Mouse (Mus musculus) kidney, embryonic 15.5 days (tissue): ENCODE measurements at regions not wholly inside any gene's neighbourhood (a gene's known extent, or its start where the extent isn't known, plus 50 kb on each side); places are given as distances from the start of the nearest gene placed in this dataset.

Experiments used
- ATAC-seq: fragments of 200-750 bp; cut with Nextera tagmentation; replicated peaks from 2 replicates; pipeline ENCODE4 v1.8.0; 2017; ENCODE audit warnings: moderate TSS enrichment; ENCODE audit not compliant: low FRiP score
- H3K27ac ChIP-seq: fragments of 300-500 bp; sonication (generic); 2 replicates; pipeline ENCODE4 v1.5.1; 2015; ENCODE audit warnings: mild to moderate bottlenecking, inconsistent platforms
- H3K27me3 ChIP-seq: fragments of 300-500 bp; sonication (generic); 2 replicates; pipeline ENCODE4 v1.6.1; 2015; ENCODE audit warnings: inconsistent platforms
- H3K36me3 ChIP-seq: fragments of 300-500 bp; sonication (generic); 2 replicates; pipeline ENCODE4 v1.6.1; 2015; ENCODE audit warnings: inconsistent platforms
- H3K4me1 ChIP-seq: fragments of 300-500 bp; sonication (generic); 2 replicates; pipeline ENCODE4 v1.6.1; 2015; ENCODE audit warnings: inconsistent platforms
- H3K4me2 ChIP-seq: fragments of 300-500 bp; sonication (generic); 2 replicates; pipeline ENCODE4 v1.6.1; 2015; ENCODE audit warnings: moderate library complexity, mild to moderate bottlenecking, inconsistent platforms
- H3K4me3 ChIP-seq: fragments of 300-500 bp; sonication (generic); replicated peaks from 2 replicates; pipeline ENCODE4 v1.5.1; 2015; ENCODE audit warnings: mild to moderate bottlenecking, inconsistent platforms
- H3K9ac ChIP-seq: fragments of 300-500 bp; sonication (generic); 2 replicates; pipeline ENCODE4 v1.6.1; 2015; ENCODE audit warnings: mild to moderate bottlenecking, inconsistent platforms
- H3K9me3 ChIP-seq: fragments of 300-500 bp; sonication (generic); replicated peaks from 2 replicates; pipeline ENCODE4 v1.6.1; 2016; ENCODE audit warnings: inconsistent platforms
- WGBS: fragments of 180-500 bp; shearing (Covaris S2); methylation state at CpG from one replicate; pipeline ENCODE4 v1.1.7; 2015; ENCODE audit warnings: mixed read lengths; 5-methylcytosine and 5-hydroxymethylcytosine counted together

DNA sequence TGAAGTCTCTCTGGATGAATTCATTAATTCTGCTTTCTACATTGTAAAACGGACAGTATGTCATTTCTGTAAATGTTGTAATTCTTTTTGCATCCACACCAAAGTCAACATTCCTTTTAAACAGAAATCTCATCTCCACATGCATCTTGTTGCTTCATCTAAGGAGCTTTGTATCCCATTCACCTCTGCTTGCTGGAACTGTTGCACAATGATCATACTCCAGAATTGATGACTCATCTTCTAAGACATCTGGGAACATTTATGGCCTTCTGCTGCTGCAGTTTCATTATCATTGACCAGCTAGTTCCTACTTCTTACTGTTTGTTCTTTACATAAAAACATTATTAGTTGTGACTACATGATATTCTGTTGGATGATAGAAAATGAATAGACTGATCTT is 1926.9 kb upstream of the Gm38303 start:
- 73% methylated on average over 1 of the region's 1 CpGs for WGBS
- Histone ChIP-seq H3K27ac (no peak overlapping the region), H3K4me1 (no peaks in the 10 kb centered on the region), H3K9me3 (no peaks in the 10 kb centered on the region), H3K27me3 (no peaks in the 10 kb centered on the region), H3K36me3 (no peaks in the 10 kb centered on the region), H3K4me2 (no peak overlapping the region), H3K4me3 (no peak overlapping the region), H3K9ac (no peak overlapping the region)
- no peak for ATAC-seq

DNA sequence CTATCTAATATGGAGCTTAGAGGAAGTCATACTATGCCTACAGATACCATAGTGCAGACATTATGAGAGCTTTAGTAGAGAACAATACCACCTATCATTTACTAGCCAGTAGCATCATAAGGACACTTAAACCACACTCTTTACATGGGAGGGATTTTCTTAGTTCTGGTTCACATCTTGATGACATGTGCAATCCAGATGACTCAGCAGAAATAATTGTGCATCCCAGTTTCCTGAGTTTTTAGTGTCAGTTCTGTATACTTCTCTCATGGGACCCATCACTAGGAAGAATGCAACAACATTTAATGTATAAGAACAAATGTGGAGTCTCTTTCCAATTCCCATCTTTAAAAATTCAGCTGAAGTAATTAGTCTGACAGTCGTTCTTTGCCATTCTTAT is 1922.2 kb upstream of the Gm38303 start:
- H3K4me3 ChIP-seq: no peak overlapping the region
- 87% methylated on average over 1 of the region's 1 CpGs for WGBS
- H3K27ac ChIP-seq: no peak overlapping the region
- no peak for ATAC-seq
- no peak overlapping the region for H3K4me2 ChIP-seq
- H3K27me3 ChIP-seq: no peaks in the 10 kb centered on the region
- no peaks in the 10 kb centered on the region for H3K4me1 ChIP-seq
- no peak overlapping the region for H3K9ac ChIP-seq
- H3K36me3 ChIP-seq: no peaks in the 10 kb centered on the region
- H3K9me3 ChIP-seq: no peaks in the 10 kb centered on the region

GRCm38 (mm10) chr3:12246145-12246544 is 1910.7 kb upstream of the Gm38303 start:
- Histone ChIP-seq H3K36me3 (no peaks in the 10 kb centered on the region), H3K4me1 (no peaks in the 10 kb centered on the region), H3K4me2 (no peak overlapping the region), H3K4me3 (no peak overlapping the region), H3K9ac (no peak overlapping the region), H3K27me3 (no peaks in the 10 kb centered on the region), H3K27ac (no peak overlapping the region), H3K9me3 (no peaks in the 10 kb centered on the region)
- WGBS: 94% methylated on average over 3 of the region's 3 CpGs
- ATAC-seq: no peak

DNA sequence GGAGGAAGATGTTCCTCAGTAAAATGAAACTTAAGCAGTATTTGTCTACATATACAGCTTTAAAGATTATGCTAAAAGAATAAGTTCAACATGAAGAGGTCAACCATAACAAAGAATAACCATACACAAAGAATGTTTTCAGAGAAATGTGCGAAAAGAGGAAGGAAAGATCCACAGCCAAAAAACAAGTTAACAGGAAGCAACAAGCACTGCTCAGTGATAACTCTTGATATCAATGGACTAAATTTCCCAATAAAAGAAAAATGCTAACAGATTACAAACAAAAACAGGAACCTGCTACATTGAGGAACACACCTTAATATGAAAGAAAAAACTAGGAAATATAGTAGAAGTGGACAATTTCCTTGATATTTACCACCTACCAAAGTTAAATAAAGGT is 1905.5 kb upstream of the Gm38303 start:
- H3K4me3 ChIP-seq: no peak overlapping the region
- H3K9me3 ChIP-seq: no peaks in the 10 kb centered on the region
- H3K27ac ChIP-seq: no peak overlapping the region
- H3K9ac ChIP-seq: no peak overlapping the region
- no peaks in the 10 kb centered on the region for H3K4me1 ChIP-seq
- no peak overlapping the region for H3K4me2 ChIP-seq
- H3K36me3 ChIP-seq: no peaks in the 10 kb centered on the region
- ATAC-seq: no peak
- no peaks in the 10 kb centered on the region for H3K27me3 ChIP-seq
- 74% methylated on average over 1 of the region's 1 CpGs for WGBS

- ATAC-seq: no peak
- Histone ChIP-seq H3K4me2 (no peak overlapping the region), H3K9ac (no peak overlapping the region), H3K27ac (no peak overlapping the region), H3K36me3 (no peaks in the 10 kb centered on the region), H3K9me3 (no peaks in the 10 kb centered on the region), H3K4me3 (no peak overlapping the region), H3K27me3 (no peaks in the 10 kb centered on the region), H3K4me1 (no peaks in the 10 kb centered on the region)
Observed at GRCm38 (mm10) chr3:12227741-12228480, 1892.4 kb upstream of the Gm38303 start.

DNA sequence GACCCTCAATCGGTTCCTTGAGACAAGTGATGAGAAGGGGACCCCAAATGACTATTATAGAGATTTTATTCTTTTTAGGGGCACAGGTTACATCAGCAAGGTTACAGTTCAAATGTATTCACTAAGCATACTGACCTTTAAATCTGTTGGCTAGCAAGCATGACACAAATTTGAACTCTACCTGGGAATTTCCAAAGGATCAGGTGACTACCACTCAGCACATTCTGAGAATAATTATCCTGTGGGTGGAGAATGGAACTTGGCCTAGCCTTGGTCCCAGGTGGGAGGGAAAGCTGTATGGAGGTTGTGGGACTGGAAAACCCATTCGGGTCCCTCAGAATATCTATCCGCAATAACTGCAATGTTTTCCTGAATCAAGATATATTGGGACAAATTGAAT is 1891.3 kb upstream of the Gm38303 start:
- no peak overlapping the region for H3K9ac ChIP-seq
- no peak overlapping the region for H3K4me3 ChIP-seq
- H3K27me3 ChIP-seq: no peaks in the 10 kb centered on the region
- no peaks in the 10 kb centered on the region for H3K9me3 ChIP-seq
- WGBS: 88% methylated on average over 3 of the region's 3 CpGs
- H3K27ac ChIP-seq: no peak overlapping the region
- ATAC-seq: no peak
- no peak overlapping the region for H3K4me2 ChIP-seq
- H3K4me1 ChIP-seq: no peaks in the 10 kb centered on the region
- H3K36me3 ChIP-seq: no peaks in the 10 kb centered on the region

DNA sequence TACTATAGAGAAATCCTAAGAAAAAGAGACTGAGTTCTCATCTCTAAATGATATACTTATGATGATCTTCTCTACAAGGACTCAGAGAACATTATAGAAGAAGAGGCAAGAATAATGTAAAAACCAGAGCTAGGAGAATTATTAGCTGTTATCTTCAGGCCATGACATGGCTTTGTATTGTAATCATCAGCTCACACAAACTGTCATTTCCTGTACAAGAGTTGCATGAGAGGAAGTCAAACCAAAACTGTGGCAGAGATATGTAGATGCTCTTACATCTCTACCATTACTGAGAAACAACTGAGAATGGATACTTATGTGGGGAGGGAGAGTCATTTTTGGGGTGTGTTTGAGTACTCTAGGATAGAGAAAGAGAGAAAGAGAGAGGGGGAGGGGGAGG is 1889.4 kb upstream of the Gm38303 start:
- Histone ChIP-seq H3K4me1 (no peaks in the 10 kb centered on the region), H3K9ac (no peak overlapping the region), H3K36me3 (no peaks in the 10 kb centered on the region), H3K4me2 (no peak overlapping the region), H3K4me3 (no peak overlapping the region), H3K27ac (no peak overlapping the region), H3K27me3 (no peaks in the 10 kb centered on the region), H3K9me3 (no peaks in the 10 kb centered on the region)
- ATAC-seq: no peak

DNA sequence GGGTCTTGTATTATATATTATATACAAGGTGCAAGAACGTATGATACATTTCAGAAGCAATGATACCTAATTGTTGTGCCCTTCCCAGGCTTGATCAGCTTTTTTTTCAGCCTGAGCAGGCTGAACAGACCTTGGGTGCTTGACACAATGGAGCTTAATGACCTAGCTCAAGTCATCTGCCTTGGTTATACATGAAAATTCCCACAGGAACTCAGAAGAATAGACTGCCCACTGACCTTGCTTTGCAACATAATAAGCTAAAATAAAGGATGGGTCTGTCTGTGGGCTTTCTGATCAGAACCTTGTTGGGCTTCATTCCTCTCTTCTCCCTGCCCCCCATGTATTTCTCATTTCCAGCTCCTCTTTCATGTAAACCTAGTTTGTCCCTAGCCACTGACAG is 1880.6 kb upstream of the Gm38303 start:
- no peak overlapping the region for H3K4me2 ChIP-seq
- no peaks in the 10 kb centered on the region for H3K4me1 ChIP-seq
- no peaks in the 10 kb centered on the region for H3K36me3 ChIP-seq
- H3K27ac ChIP-seq: no peak overlapping the region
- no peak for ATAC-seq
- H3K4me3 ChIP-seq: no peak overlapping the region
- WGBS: 82% methylated on average over 1 of the region's 1 CpGs
- no peaks in the 10 kb centered on the region for H3K27me3 ChIP-seq
- H3K9ac ChIP-seq: no peak overlapping the region
- no peaks in the 10 kb centered on the region for H3K9me3 ChIP-seq

DNA sequence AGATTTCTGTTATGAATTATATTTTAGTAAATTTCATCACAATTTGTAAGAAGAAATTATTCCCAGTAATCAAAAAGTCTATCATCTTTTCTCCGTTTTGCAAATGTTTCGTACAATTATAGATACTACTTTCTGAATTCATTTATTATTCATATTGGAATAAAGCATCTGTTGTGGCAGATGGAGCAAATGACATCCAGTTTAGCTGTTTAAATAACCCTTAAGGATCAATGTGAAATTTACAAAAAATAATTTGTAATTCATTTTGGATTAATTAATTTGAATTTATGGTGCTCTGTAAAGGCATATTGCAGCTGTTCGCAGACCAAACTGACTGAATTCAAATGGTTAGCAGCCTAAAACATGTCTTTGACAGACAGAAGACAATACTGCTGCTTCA is 1879.3 kb upstream of the Gm38303 start:
- Histone ChIP-seq H3K36me3 (no peaks in the 10 kb centered on the region), H3K4me1 (no peaks in the 10 kb centered on the region), H3K9ac (no peak overlapping the region), H3K27me3 (no peaks in the 10 kb centered on the region), H3K4me3 (no peak overlapping the region), H3K27ac (no peak overlapping the region), H3K4me2 (no peak overlapping the region), H3K9me3 (no peaks in the 10 kb centered on the region)
- ATAC-seq: no peak
- 93% methylated on average over 3 of the region's 3 CpGs for WGBS

DNA sequence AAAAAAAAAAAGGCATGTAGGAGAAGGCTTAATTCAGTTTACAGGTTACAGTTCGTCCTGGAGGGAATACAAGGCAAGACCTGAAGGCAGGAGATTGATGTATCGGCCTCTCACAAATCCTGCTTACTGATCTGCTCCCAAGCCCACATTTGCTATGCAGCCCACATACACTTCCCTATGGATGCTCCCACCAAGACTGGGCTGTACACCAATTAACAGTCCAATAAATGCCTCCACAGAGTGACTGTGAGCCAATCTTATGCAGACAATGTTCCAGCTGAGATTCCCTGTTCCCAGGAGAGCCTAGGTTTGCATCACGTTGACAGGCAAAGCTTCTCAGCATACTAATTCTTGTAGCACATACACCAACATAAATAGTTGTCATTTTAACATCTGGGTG is 1837.9 kb upstream of the Gm38303 start:
- WGBS: 67% methylated on average over 3 of the region's 3 CpGs
- Histone ChIP-seq H3K4me2 (no peak overlapping the region), H3K9ac (no peak overlapping the region), H3K36me3 (no peaks in the 10 kb centered on the region), H3K27me3 (no peaks in the 10 kb centered on the region), H3K27ac (no peak overlapping the region), H3K4me3 (no peak overlapping the region), H3K9me3 (no peaks in the 10 kb centered on the region), H3K4me1 (no peaks in the 10 kb centered on the region)
- ATAC-seq: no peak

DNA sequence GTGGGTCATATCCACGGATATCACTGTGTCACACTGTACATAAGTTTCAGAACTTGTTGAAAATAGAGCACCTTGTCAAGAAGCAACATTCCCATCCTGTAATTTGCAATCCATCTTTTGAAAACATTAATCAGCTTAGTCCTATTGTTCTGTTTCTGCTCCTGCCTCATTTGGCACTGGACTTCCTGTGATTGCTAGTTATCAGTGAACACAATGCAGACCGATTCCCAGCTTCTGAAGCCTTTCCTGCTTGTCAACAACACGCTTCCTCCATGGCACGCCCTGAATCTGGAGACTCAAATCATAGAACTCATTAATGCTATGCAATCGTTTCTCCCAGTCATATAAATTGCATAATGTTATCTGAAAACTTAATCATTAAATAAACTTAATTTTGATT is 1815.8 kb upstream of the Gm38303 start:
- Histone ChIP-seq H3K27ac (no peak overlapping the region), H3K9me3 (no peaks in the 10 kb centered on the region), H3K9ac (no peak overlapping the region), H3K4me1 (no peaks in the 10 kb centered on the region), H3K4me2 (no peak overlapping the region), H3K27me3 (no peaks in the 10 kb centered on the region), H3K36me3 (no peaks in the 10 kb centered on the region), H3K4me3 (no peak overlapping the region)
- WGBS: 75% methylated on average over 5 of the region's 5 CpGs
- ATAC-seq: peak; percentile 22; the same call in 1 of the 2 replicates
